Mouse (Mus musculus) neural tube, embryonic 14.5 days (tissue): ENCODE data around the gene Rabep1. TPM values are rescaled to one million over a fixed set of nuclear protein-coding genes. Genes with fewer than 3 reads are reported as not detected.

Source experiments
- ATAC-seq: fragments of 200-750 bp; cut with Nextera tagmentation; 2 replicates; pipeline ENCODE4 v1.8.0; 2017; ENCODE audit warnings: low read depth, mild to moderate bottlenecking, moderate TSS enrichment, moderate library complexity
- H3K27ac ChIP-seq: fragments of 300-500 bp; sonication (generic); 2 replicates; pipeline ENCODE4 v1.5.1; 2014; ENCODE audit warnings: low read depth, mild to moderate bottlenecking, control low read depth, low read length, moderate library complexity, mixed read lengths
- H3K27me3 ChIP-seq: fragments of 300-500 bp; sonication (generic); 2 replicates; pipeline ENCODE4 v1.6.1; 2014; ENCODE audit warnings: low read length; ENCODE audit not compliant: control insufficient read depth, insufficient read depth
- H3K36me3 ChIP-seq: fragments of 300-500 bp; sonication (generic); 2 replicates; pipeline ENCODE4 v1.6.1; 2014; ENCODE audit warnings: low read length, mixed read lengths; ENCODE audit not compliant: control insufficient read depth, insufficient read depth
- H3K4me1 ChIP-seq: fragments of 300-500 bp; sonication (generic); 2 replicates; pipeline ENCODE4 v1.6.1; 2014; ENCODE audit warnings: low read length; ENCODE audit not compliant: control insufficient read depth, insufficient read depth
- H3K4me2 ChIP-seq: fragments of 300-500 bp; sonication (generic); 2 replicates; pipeline ENCODE4 v1.6.1; 2014; ENCODE audit warnings: mild to moderate bottlenecking, low read depth, low read length, control low read depth
- H3K4me3 ChIP-seq: fragments of 300-500 bp; sonication (generic); 2 replicates; pipeline ENCODE4 v1.5.1; 2014; ENCODE audit warnings: low read depth, low read length, control low read depth, mixed read lengths
- H3K9ac ChIP-seq: fragments of 300-500 bp; sonication (generic); replicated peaks from 2 replicates; pipeline ENCODE4 v1.6.1; 2014; ENCODE audit warnings: low read depth, mild to moderate bottlenecking, control low read depth, low read length, mixed read lengths
- H3K9me3 ChIP-seq: fragments of 300-500 bp; sonication (generic); 2 replicates; pipeline ENCODE4 v1.6.1; 2016; ENCODE audit warnings: low read length; ENCODE audit not compliant: control insufficient read depth
- WGBS: fragments of 180-500 bp; shearing (Covaris S2); extraction: QIAGEN DNeasy Blood & Tissue Kit; methylation state at CpG from one replicate; pipeline ENCODE4 v1.1.7; 2014; 5-methylcytosine and 5-hydroxymethylcytosine counted together
- polyA plus RNA-seq: library from polyadenylated mRNA; unstranded; fragments of >200 nt; fragmentation: Nextera tagmentation; extraction: Ambion mirVana; gene quantifications from 2 replicates; pipeline ENCODE4 v1.2.1, GENCODE M21; 2014

Gene Rabep1
- polyA plus RNA-seq, 1 experiment from 2014 or later, result 80.7 TPM

DNA sequence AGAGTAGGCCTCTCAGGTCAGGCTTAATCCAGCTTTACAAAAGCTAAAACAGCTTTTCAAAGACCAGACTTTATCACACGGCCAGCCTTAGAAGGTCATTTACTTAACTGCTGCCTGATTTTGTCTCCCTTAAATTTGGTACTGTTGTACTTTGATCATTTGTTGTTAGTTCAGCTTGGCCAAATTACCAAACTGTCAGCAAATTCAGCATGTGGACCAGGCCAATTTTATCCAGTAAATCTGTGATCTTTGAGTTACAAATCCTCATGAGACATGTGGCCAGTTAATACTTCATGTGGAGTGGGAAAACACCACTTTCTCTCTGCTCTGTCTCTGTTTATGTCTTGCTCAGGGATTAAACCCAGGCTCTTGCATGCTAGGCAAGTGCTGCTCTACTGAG is 128.0 kb downstream of the Rabep1 start:
- Histone ChIP-seq H3K4me1 (peaks cover 13% of the 10 kb centered on the region; the same call in 1 of the 2 replicates), H3K27me3 (no peaks in the 10 kb centered on the region), H3K4me2 (no peak overlapping the region), H3K4me3 (no peak overlapping the region), H3K9ac (no peak overlapping the region), H3K36me3 (peaks cover 31% of the 10 kb centered on the region), H3K27ac (no peak overlapping the region), H3K9me3 (no peaks in the 10 kb centered on the region)
- 70% methylated on average over 1 of the region's 1 CpGs for WGBS
- ATAC-seq, result no peak

DNA sequence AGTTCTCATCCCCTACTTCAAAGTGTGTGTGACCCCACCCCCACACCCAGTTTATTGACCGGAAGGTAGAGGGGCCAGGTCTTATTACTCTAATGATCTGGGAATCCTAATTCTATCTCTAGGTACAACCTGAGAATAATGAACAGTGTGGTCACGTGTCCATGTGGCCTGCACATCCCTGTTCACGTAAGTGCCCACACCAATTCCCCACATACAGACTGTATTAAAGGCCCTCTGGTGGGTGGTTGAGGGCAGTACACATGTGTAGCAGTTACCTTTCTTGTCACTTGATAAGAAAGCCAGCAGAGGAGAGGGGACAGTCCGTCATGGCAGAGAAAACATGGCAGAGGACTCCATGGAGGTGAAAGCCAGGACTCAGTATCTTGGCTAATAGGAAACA is 129.4 kb downstream of the Rabep1 start:
- 72% methylated on average over 4 of the region's 4 CpGs for WGBS
- ATAC-seq, result no peak
- Histone ChIP-seq H3K9ac (no peak overlapping the region), H3K9me3 (no peaks in the 10 kb centered on the region), H3K4me2 (no peak overlapping the region), H3K4me3 (no peak overlapping the region), H3K27me3 (no peaks in the 10 kb centered on the region), H3K4me1 (0 out of 2 replicates have a peak, but pooled peaks cover 3% of the 10 kb centered on the region), H3K36me3 (peaks cover 43% of the 10 kb centered on the region), H3K27ac (no peak overlapping the region)

DNA sequence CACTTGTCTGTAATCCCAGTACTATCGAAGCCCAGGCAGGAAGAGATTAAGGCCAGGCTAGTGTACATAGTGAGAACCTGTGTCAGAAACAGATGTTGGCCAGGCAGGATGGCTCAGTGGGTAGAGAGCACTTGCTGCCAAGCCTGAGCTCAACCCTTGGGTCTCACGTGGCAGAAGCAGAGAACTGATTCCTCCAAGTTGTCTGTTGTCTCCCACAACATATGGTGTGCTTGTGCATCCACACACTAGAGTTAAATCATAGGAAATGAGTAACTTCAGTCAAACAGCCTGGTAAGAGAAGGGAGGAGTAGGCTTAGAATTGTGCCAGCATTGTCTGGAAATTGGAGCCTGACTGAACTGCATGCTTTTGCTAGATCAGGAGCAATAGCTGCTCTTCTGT is 130.6 kb downstream of the Rabep1 start:
- Histone ChIP-seq H3K27ac (no peak overlapping the region), H3K36me3 (peaks cover 55% of the 10 kb centered on the region), H3K9ac (no peak overlapping the region), H3K4me1 (no peaks in the 10 kb centered on the region), H3K9me3 (no peaks in the 10 kb centered on the region), H3K4me3 (no peak overlapping the region), H3K4me2 (no peak overlapping the region), H3K27me3 (no peaks in the 10 kb centered on the region)
- no peak for ATAC-seq
- 77% methylated on average over 2 of the region's 2 CpGs for WGBS

DNA sequence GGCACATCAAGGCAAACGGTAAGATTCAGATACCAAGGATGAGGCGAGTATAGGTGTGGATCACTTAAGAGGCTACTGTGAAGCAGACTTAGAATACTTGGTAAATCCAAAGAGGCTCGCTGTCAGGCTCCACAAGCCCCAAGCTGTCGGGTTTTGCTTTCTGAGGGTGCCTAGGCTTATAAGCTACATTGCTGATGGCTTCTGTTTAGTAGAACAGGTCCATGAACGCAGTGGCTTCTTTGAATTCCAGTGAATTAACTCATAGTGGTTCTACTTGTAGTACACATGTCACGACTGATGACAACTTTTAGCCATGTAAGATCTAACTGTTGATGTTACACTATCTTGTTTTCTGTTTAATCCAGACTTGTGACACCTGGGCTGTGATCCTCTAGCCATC is 132.7 kb downstream of the Rabep1 start:
- H3K27me3 ChIP-seq, result no peaks in the 10 kb centered on the region
- no peaks in the 10 kb centered on the region for H3K9me3 ChIP-seq
- no peak for ATAC-seq
- H3K27ac ChIP-seq, result no peak overlapping the region
- H3K4me1 ChIP-seq, result peaks cover 2% of the 10 kb centered on the region; the same call in 1 of the 2 replicates
- no peak overlapping the region for H3K4me3 ChIP-seq
- no peak overlapping the region for H3K4me2 ChIP-seq
- WGBS, result 96% methylated on average over 6 of the region's 6 CpGs
- no peak overlapping the region for H3K9ac ChIP-seq
- peaks cover 60% of the 10 kb centered on the region for H3K36me3 ChIP-seq

DNA sequence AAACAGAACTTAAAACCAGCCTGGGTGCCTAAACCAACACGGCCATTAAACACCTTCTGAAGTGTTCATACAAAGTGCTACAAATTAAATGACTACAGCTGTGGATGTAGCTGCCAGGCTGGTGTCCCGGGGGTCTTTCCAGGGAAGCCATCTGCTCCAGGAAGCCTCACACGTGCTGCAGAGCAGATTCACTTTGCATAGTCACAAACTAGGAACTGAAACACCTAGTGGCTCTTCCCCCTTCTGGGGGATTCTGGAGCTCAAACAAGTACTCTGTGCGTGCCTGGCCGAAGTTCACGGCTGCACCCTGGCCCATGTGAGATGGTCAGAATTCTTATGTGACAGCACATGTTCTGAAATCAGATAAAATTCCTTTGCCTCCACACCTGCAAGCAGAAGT is 135.7 kb downstream of the Rabep1 start:
- Histone ChIP-seq H3K36me3 (peaks cover 49% of the 10 kb centered on the region), H3K4me3 (no peak overlapping the region), H3K27me3 (no peaks in the 10 kb centered on the region), H3K4me1 (peaks cover 2% of the 10 kb centered on the region; the same call in 1 of the 2 replicates), H3K9me3 (no peaks in the 10 kb centered on the region), H3K4me2 (no peak overlapping the region), H3K9ac (no peak overlapping the region), H3K27ac (no peak overlapping the region)
- 79% methylated on average over 6 of the region's 6 CpGs for WGBS
- no peak for ATAC-seq

DNA sequence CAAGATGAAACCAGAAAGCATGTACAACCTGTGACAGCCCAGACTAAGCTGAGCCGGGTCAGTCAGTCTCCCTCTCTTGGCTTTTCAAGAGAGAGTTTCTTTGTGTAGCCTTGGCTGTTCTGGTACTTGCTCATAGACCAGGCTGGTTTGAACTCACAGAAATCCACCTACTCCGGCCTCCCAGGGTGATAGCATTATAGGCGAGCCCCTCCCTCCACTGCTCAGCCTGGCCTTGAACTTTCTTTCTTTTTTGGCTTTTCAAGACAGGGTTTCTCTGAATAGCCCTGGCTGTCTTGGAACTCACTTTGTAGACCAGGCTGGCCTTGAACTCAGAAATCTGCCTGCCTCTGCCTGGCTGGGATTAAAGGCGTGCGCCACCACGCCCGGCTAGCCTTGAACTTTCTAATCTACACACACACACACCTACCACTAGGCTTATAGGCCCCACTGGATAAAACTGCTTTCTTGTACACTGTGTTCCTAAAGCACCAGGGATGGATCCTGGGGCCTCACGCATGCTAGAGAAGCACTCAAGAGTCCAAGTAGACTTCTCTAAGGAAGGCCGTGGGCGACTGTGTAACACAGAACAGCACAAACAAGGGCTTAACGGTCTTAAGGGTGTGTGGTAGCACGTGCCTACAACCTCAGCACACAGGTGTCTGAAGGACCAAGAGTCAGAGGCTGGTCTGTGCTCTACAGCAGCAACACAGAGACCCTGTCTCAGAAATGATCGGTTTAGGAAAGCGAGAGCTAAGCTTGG is 136.4 kb downstream of the Rabep1 start:
- no peak overlapping the region for H3K4me2 ChIP-seq
- H3K9ac ChIP-seq, result no peak overlapping the region
- H3K27ac ChIP-seq, result no peak overlapping the region
- peaks cover 53% of the 10 kb centered on the region for H3K36me3 ChIP-seq
- 97% methylated on average over 14 of the region's 14 CpGs for WGBS
- no peak overlapping the region for H3K4me3 ChIP-seq
- H3K4me1 ChIP-seq, result peaks cover 2% of the 10 kb centered on the region; the same call in 1 of the 2 replicates
- no peak for ATAC-seq
- H3K27me3 ChIP-seq, result no peaks in the 10 kb centered on the region
- no peaks in the 10 kb centered on the region for H3K9me3 ChIP-seq

DNA sequence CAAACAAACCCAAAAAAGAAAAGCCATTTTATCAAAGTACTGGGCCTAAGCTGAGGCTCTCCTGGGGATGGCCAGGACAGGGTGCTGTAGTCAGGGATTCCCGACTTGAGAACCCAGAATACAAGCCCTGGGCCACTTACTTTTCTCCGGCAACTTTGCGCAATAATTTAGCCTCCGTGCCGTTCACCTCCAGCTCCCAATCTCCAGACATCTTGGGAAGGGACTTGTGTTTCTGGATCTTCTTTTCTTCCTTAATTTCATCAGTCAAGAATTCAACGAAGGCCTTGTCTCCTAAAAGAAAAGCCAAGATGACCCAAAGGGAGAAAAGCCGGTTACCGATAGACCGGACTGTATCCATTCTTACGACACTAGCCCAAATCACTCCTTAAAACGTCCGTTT is 137.5 kb downstream of the Rabep1 start:
- 11% methylated on average over 12 of the region's 12 CpGs for WGBS
- H3K9ac ChIP-seq, result peak overlapping the region; percentile 82
- no peak; the same call in 1 of the 2 replicates for ATAC-seq

DNA sequence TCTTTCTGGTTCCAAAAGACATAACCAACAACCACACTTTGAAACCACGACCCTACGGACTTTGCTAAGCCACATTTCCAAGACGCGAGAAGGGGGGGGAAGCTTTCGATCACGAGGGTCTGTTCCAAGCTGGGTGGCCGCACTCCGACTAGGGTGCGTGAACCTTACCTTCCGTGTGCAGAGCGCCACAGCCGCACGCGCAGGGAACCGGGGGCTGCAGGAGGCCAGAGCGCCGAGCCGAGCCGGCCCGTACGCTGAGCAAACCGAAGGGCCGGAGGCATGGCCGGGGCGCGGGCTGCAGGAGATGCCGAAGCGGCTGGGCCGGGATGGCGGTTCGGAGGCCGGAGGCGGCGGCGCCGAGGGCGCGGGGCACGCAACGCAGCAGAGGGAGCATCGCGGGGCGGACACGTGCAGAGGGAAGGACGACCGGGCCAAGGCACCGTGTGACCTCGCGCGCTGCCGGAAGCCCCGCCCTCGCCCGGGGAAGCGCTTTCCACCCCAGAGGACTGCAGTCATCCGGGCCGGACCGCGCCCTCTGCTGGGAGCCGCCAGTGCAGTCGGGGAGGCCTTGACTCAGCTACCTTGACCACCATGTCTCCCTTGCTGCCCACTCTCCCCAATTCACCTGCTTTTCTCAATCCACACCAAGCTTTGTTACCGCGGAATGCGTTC is 138.1 kb downstream of the Rabep1 start, which contains the start of gene C1qbp:
Gene C1qbp, minus strand, starts transcription at position 470 of the 672 bp plus-strand sequence.
- WGBS, result 1% methylated on average over 60 of the region's 64 CpGs
- peaks cover 2% of the 10 kb centered on the region; the same call in 1 of the 2 replicates for H3K4me1 ChIP-seq
- peak; percentile 96 for ATAC-seq
- peaks cover 47% of the 10 kb centered on the region for H3K36me3 ChIP-seq
- H3K9ac ChIP-seq, result peak within 1 kb of the TSS; percentile 82
- peak within 1 kb of the TSS; percentile 99 for H3K4me3 ChIP-seq
- H3K9me3 ChIP-seq, result no peaks in the 10 kb centered on the region
- 0 out of 2 replicates have a peak within 1 kb of the TSS, but pooled peaks have one; percentile 34 for H3K27ac ChIP-seq
- peak within 1 kb of the TSS; percentile 74 for H3K4me2 ChIP-seq
- no peaks in the 10 kb centered on the region for H3K27me3 ChIP-seq

More for the DNA sequence above, 137.5 kb downstream of the Rabep1 start:
- H3K4me1 ChIP-seq, result peaks cover 2% of the 10 kb centered on the region; the same call in 1 of the 2 replicates
- H3K36me3 ChIP-seq, result peaks cover 49% of the 10 kb centered on the region
- no peak overlapping the region for H3K27ac ChIP-seq
- H3K9me3 ChIP-seq, result no peaks in the 10 kb centered on the region
- H3K4me3 ChIP-seq, result peak overlapping the region; percentile 99
- H3K27me3 ChIP-seq, result no peaks in the 10 kb centered on the region
- peak overlapping the region; percentile 74 for H3K4me2 ChIP-seq
